Comparison of ENCODE assay signal across 8 mouse cellular contexts in genomic region chr2:92183613-92184076, GRCm38 (mm10).
A peak's percentile ranks its signal among the peaks of the same experiment; 100 is the strongest.
DNase-seq lines count a peak whose midpoint lies in the region; ATAC-seq and TF ChIP-seq lines count a peak whose summit lies in the region.

No protein-coding gene starts in this region.

- H3K4me2 ChIP-seq in embryonic facial prominence, embryonic 14.5 days (ENCODE audit: low read depth, low read length): peak overlapping the region; percentile 80
- H3K4me2 ChIP-seq in limb, embryonic 13.5 days (replicated peaks): peak overlapping the region; percentile 80
- H3K4me2 ChIP-seq in midbrain, embryonic 15.5 days: peak overlapping the region; percentile 89

- ATAC-seq in embryonic facial prominence, embryonic 14.5 days (ENCODE audit: low read depth): peak; percentile 85
- peak; percentile 80 for ATAC-seq in limb, embryonic 13.5 days (ENCODE audit: low FRiP score, low read depth)
- ATAC-seq in midbrain, embryonic 15.5 days (replicated peaks): peak; percentile 87

- no peak for TF ChIP-seq CTCF in bone marrow, adult 2 months (IDR thresholded peaks at IDR 0.05; ENCODE audit: control insufficient read depth, insufficient read depth, low read length)

- H3K36me3 ChIP-seq in embryonic facial prominence, embryonic 14.5 days (ENCODE audit: control insufficient read depth, insufficient read depth, low read length): no peaks in the 10 kb centered on the region
- H3K36me3 ChIP-seq in limb, embryonic 13.5 days: no peaks in the 10 kb centered on the region
- no peaks in the 10 kb centered on the region for H3K36me3 ChIP-seq in midbrain, embryonic 15.5 days (replicated peaks)

- TF ChIP-seq POLR2A in bone marrow, adult 2 months (IDR thresholded peaks at IDR 0.05; ENCODE audit: borderline replicate concordance, control insufficient read depth, low read depth, low read length): peak; percentile 94

- H3K4me1 ChIP-seq in bone marrow, adult 2 months (ENCODE audit: control insufficient read depth, insufficient read depth, low read length): no peaks in the 10 kb centered on the region
- peaks cover 28% of the 10 kb centered on the region for H3K4me1 ChIP-seq in embryonic facial prominence, embryonic 14.5 days (ENCODE audit: control insufficient read depth, insufficient read depth, low read length)
- peaks cover 28% of the 10 kb centered on the region for H3K4me1 ChIP-seq in limb, embryonic 13.5 days
- H3K4me1 ChIP-seq in midbrain, embryonic 15.5 days: peaks cover 28% of the 10 kb centered on the region

- no peaks in the 10 kb centered on the region for H3K9me3 ChIP-seq in embryonic facial prominence, embryonic 14.5 days (ENCODE audit: control insufficient read depth, low read length)
- H3K9me3 ChIP-seq in limb, embryonic 13.5 days: no peaks in the 10 kb centered on the region
- H3K9me3 ChIP-seq in midbrain, embryonic 15.5 days: no peaks in the 10 kb centered on the region

- H3K27me3 ChIP-seq in embryonic facial prominence, embryonic 14.5 days (replicated peaks; ENCODE audit: control insufficient read depth, insufficient read depth, low read length): no peaks in the 10 kb centered on the region
- H3K27me3 ChIP-seq in limb, embryonic 13.5 days: no peaks in the 10 kb centered on the region
- H3K27me3 ChIP-seq in midbrain, embryonic 15.5 days (replicated peaks): no peaks in the 10 kb centered on the region

- peak overlapping the region; percentile 93 for H3K4me3 ChIP-seq in bone marrow, adult 2 months (replicated peaks; ENCODE audit: control insufficient read depth, low read depth, low read length)
- H3K4me3 ChIP-seq in embryonic facial prominence, embryonic 14.5 days (ENCODE audit: low read depth, low read length): peak overlapping the region; percentile 84
- peak overlapping the region; percentile 77 for H3K4me3 ChIP-seq in limb, embryonic 13.5 days
- H3K4me3 ChIP-seq in midbrain, embryonic 15.5 days: peak overlapping the region; percentile 73

- peak; percentile 94 for DNase-seq in A20 (ENCODE audit: low read depth, low spot score)
- DNase-seq in embryonic facial prominence, embryonic 14.5 days (ENCODE audit: low spot score): peak; percentile 94
- DNase-seq in heart, adult 8-10 months (ENCODE audit: low spot score): peak; percentile 89
- DNase-seq in kidney, adult 9 months: peak; percentile 94
- DNase-seq in spleen, adult 18-20 months: peak; percentile 87 to 93

- H3K27ac ChIP-seq in bone marrow, adult 2 months (ENCODE audit: control insufficient read depth, insufficient read depth, low read depth, low read length, poor library complexity): peak overlapping the region; percentile 97
- peak overlapping the region; percentile 98 for H3K27ac ChIP-seq in embryonic facial prominence, embryonic 14.5 days (replicated peaks; ENCODE audit: low read depth, low read length)
- peak overlapping the region; percentile 100 for H3K27ac ChIP-seq in limb, embryonic 13.5 days
- H3K27ac ChIP-seq in midbrain, embryonic 15.5 days: peak overlapping the region; percentile 99

- 1% methylated on average over 37 of the region's 40 CpGs for WGBS in bone marrow, adult 2 months
- WGBS in embryonic facial prominence, embryonic 14.5 days: 4% methylated on average over 3 of the region's 40 CpGs
- 0% methylated on average over 15 of the region's 40 CpGs for WGBS in limb, embryonic 13.5 days
- WGBS in midbrain, embryonic 15.5 days: 0% methylated on average over 14 of the region's 40 CpGs

- H3K9ac ChIP-seq in embryonic facial prominence, embryonic 14.5 days (ENCODE audit: low read depth, low read length): peak overlapping the region; percentile 91
- H3K9ac ChIP-seq in limb, embryonic 13.5 days: peak overlapping the region; percentile 90
- peak overlapping the region; percentile 77 for H3K9ac ChIP-seq in midbrain, embryonic 15.5 days

Comparison
In these comparisons a context has a peak if more than half of its experiments do, and no peak if none do; other contexts are left out.
1. Peak in every context shown above with its lines: DNase-seq, ATAC-seq, H3K4me3 ChIP-seq and H3K27ac ChIP-seq.